Mouse (Mus musculus): ENCODE results near the gene Hoxa4.

Gene Hoxa4

GRCm38 (mm10) chr6:52215771-52216535, 24.4 kb upstream of the Hoxa4 start:
- DNase-seq = no peak

GRCm38 (mm10) chr6:52215070-52215469, 23.5 kb upstream of the Hoxa4 start:
- DNase-seq = no peak

GRCm38 (mm10) chr6:52214271-52214670, 22.7 kb upstream of the Hoxa4 start:
- no peak for DNase-seq

- no peak for DNase-seq
Observed at GRCm38 (mm10) chr6:52213119-52213986, 21.8 kb upstream of the Hoxa4 start, which contains the start of the genes Hoxa3 and Gm28308. Hoxa3 (minus strand) TSS chr6:52213336. Gm28308 (minus strand) TSS chr6:52213339.

- DNase-seq = no peak
Observed at GRCm38 (mm10) chr6:52212556-52213118, 21.1 kb upstream of the Hoxa4 start.

GRCm38 (mm10) chr6:52211961-52212360, 20.4 kb upstream of the Hoxa4 start:
- DNase-seq = no peak

- DNase-seq = peak; percentile 49 to 62
Observed at GRCm38 (mm10) chr6:52211170-52211935, 19.8 kb upstream of the Hoxa4 start.

- DNase-seq = no peak
Observed at GRCm38 (mm10) chr6:52209685-52210046, 18.1 kb upstream of the Hoxa4 start.

- no peak for DNase-seq
Observed at GRCm38 (mm10) chr6:52208868-52209684, 17.5 kb upstream of the Hoxa4 start.

GRCm38 (mm10) chr6:52208072-52208867, 16.7 kb upstream of the Hoxa4 start, which contains the start of gene Hoxa6:
Hoxa6 (minus strand) TSS chr6:52208722.
- no peak for DNase-seq

- DNase-seq = no peak
Observed at GRCm38 (mm10) chr6:52207684-52207976, 16.1 kb upstream of the Hoxa4 start.

- DNase-seq = no peak
Observed at GRCm38 (mm10) chr6:52206882-52207683, 15.5 kb upstream of the Hoxa4 start.

- DNase-seq = no peak
Observed at GRCm38 (mm10) chr6:52205638-52206621, 14.4 kb upstream of the Hoxa4 start.

- DNase-seq = no peak
Observed at GRCm38 (mm10) chr6:52205221-52205620, 13.7 kb upstream of the Hoxa4 start.

- DNase-seq = no peak
Observed at GRCm38 (mm10) chr6:52204050-52204752, 12.6 kb upstream of the Hoxa4 start, which contains the start of gene Hoxa5. Hoxa5 (minus strand) TSS chr6:52204587.

- DNase-seq = no peak
Observed at GRCm38 (mm10) chr6:52203371-52204049, 12.0 kb upstream of the Hoxa4 start.

- no peak for DNase-seq
Observed at GRCm38 (mm10) chr6:52203121-52203370, 11.5 kb upstream of the Hoxa4 start.

All from cerebellum, postnatal 36 days (tissue).